Mouse (Mus musculus): ENCODE measurements around the gene Mapk12. TPM values are rescaled to one million over a fixed set of nuclear protein-coding genes. Genes with fewer than 3 reads are reported as not detected.

Mapk12 gene
- total RNA-seq, 2 experiments from 2014 or later: 8.3 to 9.3 TPM

GRCm38 (mm10) chr15:89168922-89169321, 28.4 kb upstream of the Mapk12 start:
- intact Hi-C loops (cut with DNase I): no loop called here
- Histone ChIP-seq H3K4me3 (peak overlapping the region; percentile 19; the same call in 1 of the 2 replicates), H3K27ac (peak overlapping the region; percentile 60; the same call in 1 of the 2 replicates)
- no peak for DNase-seq (ENCODE audit: extremely low spot score in 1 of 2, low spot score in 2 of 2)
- no peak for TF ChIP-seq CTCF (IDR thresholded peaks at IDR 0.05)

GRCm38 (mm10) chr15:89165478-89165877, 25.0 kb upstream of the Mapk12 start:
- intact Hi-C loops (cut with DNase I): no loop called here
- H3K4me3 ChIP-seq: no peak overlapping the region
- no peak for TF ChIP-seq CTCF (IDR thresholded peaks at IDR 0.05)
- no peak for DNase-seq (ENCODE audit: extremely low spot score in 1 of 2, low spot score in 2 of 2)
- H3K27ac ChIP-seq: no peak overlapping the region

- TF ChIP-seq CTCF (IDR thresholded peaks at IDR 0.05): no peak
- intact Hi-C loops (cut with DNase I): no loop called here
- Histone ChIP-seq H3K27ac (no peak overlapping the region), H3K4me3 (no peak overlapping the region)
- DNase-seq (ENCODE audit: extremely low spot score in 1 of 2, low spot score in 2 of 2): no peak
Observed at GRCm38 (mm10) chr15:89161397-89161796, 20.9 kb upstream of the Mapk12 start.

GRCm38 (mm10) chr15:89158516-89158915, 18.0 kb upstream of the Mapk12 start:
- DNase-seq (ENCODE audit: extremely low spot score in 1 of 2, low spot score in 2 of 2): no peak
- Histone ChIP-seq H3K27ac (no peak overlapping the region), H3K4me3 (no peak overlapping the region)
- TF ChIP-seq CTCF (IDR thresholded peaks at IDR 0.05): no peak
- intact Hi-C loops (cut with DNase I): loop anchor here (2.0 kb wide), 1 partner anchor 52 kb away; the partner anchor contains the start of gene Ppp6r2

- peak; percentile 42 to 58 for DNase-seq (ENCODE audit: extremely low spot score in 1 of 2, low spot score in 2 of 2)
- intact Hi-C loops (cut with DNase I): loop anchor here (2.0 kb wide), 1 partner anchor 53 kb away; the partner anchor contains the start of gene Ppp6r2
- peak; percentile 74 for TF ChIP-seq CTCF (IDR thresholded peaks at IDR 0.05)
- no peak overlapping the region for H3K4me3 ChIP-seq
- no peak overlapping the region for H3K27ac ChIP-seq
Observed at GRCm38 (mm10) chr15:89157954-89158353, 17.5 kb upstream of the Mapk12 start.

GRCm38 (mm10) chr15:89152312-89152711, 11.8 kb upstream of the Mapk12 start:
- Histone ChIP-seq H3K27ac (no peak overlapping the region), H3K4me3 (no peak overlapping the region)

GRCm38 (mm10) chr15:89150041-89150390, 9.5 kb upstream of the Mapk12 start:
- intact Hi-C loops (cut with DNase I): no loop called here
- no peak; the same call in 1 of the 2 replicates for TF ChIP-seq CTCF (IDR thresholded peaks at IDR 0.05)
- H3K27ac ChIP-seq: peak overlapping the region; percentile 92; the same call in 1 of the 2 replicates
- H3K4me3 ChIP-seq: peak overlapping the region; percentile 88
- DNase-seq (ENCODE audit: extremely low spot score in 1 of 2, low spot score in 2 of 2): no peak

More at GRCm38 (mm10) chr15:89152312-89152711, 11.8 kb upstream of the Mapk12 start:
- intact Hi-C loops (cut with DNase I): no loop called here
- no peak for TF ChIP-seq CTCF (IDR thresholded peaks at IDR 0.05)
- no peak for DNase-seq (ENCODE audit: extremely low spot score in 1 of 2, low spot score in 2 of 2)

GRCm38 (mm10) chr15:89149271-89150040, 9.0 kb upstream of the Mapk12 start, which contains the start of gene Mapk11:
Gene Mapk11 (minus strand): TSS chr15:89149628.
- Histone ChIP-seq H3K4me3 (peak within 1 kb of the TSS; percentile 88), H3K27ac (peak within 1 kb of the TSS; percentile 92)
- peak; percentile 53 to 57 for DNase-seq (ENCODE audit: extremely low spot score in 1 of 2, low spot score in 2 of 2)
- no peak for TF ChIP-seq CTCF (IDR thresholded peaks at IDR 0.05)
- intact Hi-C loops (cut with DNase I): loop anchor here (5.0 kb wide), 1 partner anchor 63 kb away; the partner anchor contains the start of gene Ppp6r2

- Histone ChIP-seq H3K4me3 (peak overlapping the region; percentile 88), H3K27ac (peak overlapping the region; percentile 92)
- DNase-seq (ENCODE audit: extremely low spot score in 1 of 2, low spot score in 2 of 2): peak in 1 of 2 experiments; percentile 33
- intact Hi-C loops (cut with DNase I): loop anchor here (5.0 kb wide), 1 partner anchor 64 kb away; the partner anchor contains the start of gene Ppp6r2
- TF ChIP-seq CTCF (IDR thresholded peaks at IDR 0.05): no peak
Observed at GRCm38 (mm10) chr15:89148496-89149270, 8.2 kb upstream of the Mapk12 start.

- intact Hi-C loops (cut with DNase I): loop anchor here (1.0 to 5.0 kb wide), 2 partner anchors 48 to 64 kb away; partner anchors contain the start of genes Dennd6b and Ppp6r2
- H3K4me3 ChIP-seq: peak overlapping the region; percentile 88
- TF ChIP-seq CTCF (IDR thresholded peaks at IDR 0.05): no peak
- peak overlapping the region; percentile 92 for H3K27ac ChIP-seq
- no peak for DNase-seq (ENCODE audit: extremely low spot score in 1 of 2, low spot score in 2 of 2)
Observed at GRCm38 (mm10) chr15:89147895-89148294, 7.4 kb upstream of the Mapk12 start.

- no peak for DNase-seq (ENCODE audit: extremely low spot score in 1 of 2, low spot score in 2 of 2)
- TF ChIP-seq CTCF (IDR thresholded peaks at IDR 0.05): no peak
- intact Hi-C loops (cut with DNase I): loop anchor here (1.0 to 5.0 kb wide), 2 partner anchors 49 to 65 kb away; partner anchors contain the start of genes Dennd6b and Ppp6r2
- H3K27ac ChIP-seq: peak overlapping the region; percentile 74
- peak overlapping the region; percentile 88 for H3K4me3 ChIP-seq
Observed at GRCm38 (mm10) chr15:89147456-89147855, 7.0 kb upstream of the Mapk12 start.

Measured in left cerebral cortex, adult 2 months (tissue).